Mouse (Mus musculus) urinary bladder, adult 2 months (tissue): Measurements from ENCODE around the gene Ccdc121. TPM values are rescaled to one million over a fixed set of nuclear protein-coding genes. Genes with fewer than 3 reads are reported as not detected.

Experiments used
- DNase-seq: peaks from one replicate; pipeline ENCODE4 v3.0.0; 2022; ENCODE audit warnings: low spot score
- polyA plus RNA-seq: library from polyadenylated mRNA; depleted of rRNA; stranded (reverse); fragments of >200 nt; gene quantifications from 2 replicates; pipeline ENCODE4 v1.2.3, GENCODE M21; 2012; rRNA removed

The Ccdc121 gene
- polyA plus RNA-seq, result not detected in 2 replicates

DNA sequence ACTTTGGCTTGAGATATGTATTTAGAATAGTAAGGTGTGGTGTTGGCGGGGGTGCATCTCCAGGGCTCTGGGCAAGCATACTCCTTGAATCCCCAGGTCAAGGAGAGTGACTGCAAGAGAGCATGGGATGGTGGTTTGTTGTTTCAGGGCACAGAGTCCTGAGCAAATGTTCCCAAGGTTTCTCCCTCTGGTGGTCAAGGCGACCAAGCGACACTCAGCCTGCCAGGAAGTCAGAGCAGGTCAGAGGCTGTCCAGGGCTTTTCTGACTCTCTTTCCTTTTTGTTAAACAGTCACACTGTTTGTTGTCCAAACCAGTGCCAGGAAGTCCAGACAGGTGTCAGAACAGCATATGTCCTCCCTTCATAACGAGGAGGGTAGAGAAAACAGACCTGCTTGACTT lies at the start of gene Ccdc121:
Ccdc121 (minus strand) TSS at position 145 of the 400 bp plus-strand sequence.
- no peak for DNase-seq

DNA sequence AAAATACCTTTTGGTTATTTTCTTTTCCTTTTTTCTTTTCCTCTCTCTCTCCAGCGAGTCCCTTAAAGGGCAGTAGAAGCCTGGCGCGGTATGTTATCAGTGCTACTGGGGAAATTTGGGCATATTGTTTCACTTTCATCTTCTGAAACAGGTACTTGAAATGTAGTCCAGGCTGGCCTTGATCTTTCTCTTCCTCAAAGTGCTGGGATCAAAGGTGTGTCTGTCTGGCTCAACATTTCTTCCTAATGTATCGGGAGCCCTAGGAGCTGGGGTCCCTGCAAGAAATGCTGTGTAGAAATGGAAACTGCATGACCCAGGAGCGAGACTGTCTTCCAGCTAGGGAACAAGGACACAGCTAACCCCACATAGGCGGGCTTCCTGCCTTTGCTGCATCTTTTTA lies 49.1 kb upstream of the Ccdc121 start:
- DNase-seq, result no peak

DNA sequence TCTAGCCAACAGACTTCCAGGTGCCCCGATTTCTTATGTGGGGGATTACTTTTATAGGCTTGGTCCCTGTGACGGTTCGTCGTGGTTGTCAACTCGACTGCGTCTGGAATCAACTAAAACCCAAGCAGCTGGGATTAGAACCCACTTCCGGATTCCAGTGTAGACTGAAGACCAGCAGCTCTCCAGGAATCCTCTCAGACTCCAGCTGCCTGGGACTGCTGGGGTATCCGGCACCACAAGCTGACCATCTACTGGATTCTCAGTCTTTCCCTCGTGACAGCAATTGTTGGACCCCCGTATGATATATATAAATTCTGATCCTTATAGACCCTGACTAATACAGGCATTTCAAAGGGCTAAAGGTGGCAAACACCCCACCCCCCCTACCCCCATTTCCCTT lies 48.4 kb upstream of the Ccdc121 start:
- no peak for DNase-seq

DNA sequence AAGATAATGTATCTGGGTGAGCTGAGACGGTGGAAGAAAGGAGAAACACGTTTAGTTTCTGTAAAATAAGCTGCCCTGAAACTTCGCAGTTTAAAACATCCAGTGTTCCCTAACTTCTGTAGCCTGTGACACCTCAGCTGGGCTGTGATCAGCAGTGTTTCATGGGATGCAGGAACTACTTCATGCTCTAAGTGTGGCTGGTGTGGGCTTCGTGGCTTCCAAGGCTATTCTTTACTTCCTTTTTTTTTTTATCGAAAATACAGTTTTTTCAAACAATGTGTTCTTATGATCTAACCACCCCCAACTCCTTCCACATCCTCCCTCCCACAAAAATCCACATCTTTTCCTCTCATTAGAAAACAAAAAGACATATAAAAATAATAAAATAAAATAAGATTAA lies 44.2 kb upstream of the Ccdc121 start:
- no peak for DNase-seq

DNA sequence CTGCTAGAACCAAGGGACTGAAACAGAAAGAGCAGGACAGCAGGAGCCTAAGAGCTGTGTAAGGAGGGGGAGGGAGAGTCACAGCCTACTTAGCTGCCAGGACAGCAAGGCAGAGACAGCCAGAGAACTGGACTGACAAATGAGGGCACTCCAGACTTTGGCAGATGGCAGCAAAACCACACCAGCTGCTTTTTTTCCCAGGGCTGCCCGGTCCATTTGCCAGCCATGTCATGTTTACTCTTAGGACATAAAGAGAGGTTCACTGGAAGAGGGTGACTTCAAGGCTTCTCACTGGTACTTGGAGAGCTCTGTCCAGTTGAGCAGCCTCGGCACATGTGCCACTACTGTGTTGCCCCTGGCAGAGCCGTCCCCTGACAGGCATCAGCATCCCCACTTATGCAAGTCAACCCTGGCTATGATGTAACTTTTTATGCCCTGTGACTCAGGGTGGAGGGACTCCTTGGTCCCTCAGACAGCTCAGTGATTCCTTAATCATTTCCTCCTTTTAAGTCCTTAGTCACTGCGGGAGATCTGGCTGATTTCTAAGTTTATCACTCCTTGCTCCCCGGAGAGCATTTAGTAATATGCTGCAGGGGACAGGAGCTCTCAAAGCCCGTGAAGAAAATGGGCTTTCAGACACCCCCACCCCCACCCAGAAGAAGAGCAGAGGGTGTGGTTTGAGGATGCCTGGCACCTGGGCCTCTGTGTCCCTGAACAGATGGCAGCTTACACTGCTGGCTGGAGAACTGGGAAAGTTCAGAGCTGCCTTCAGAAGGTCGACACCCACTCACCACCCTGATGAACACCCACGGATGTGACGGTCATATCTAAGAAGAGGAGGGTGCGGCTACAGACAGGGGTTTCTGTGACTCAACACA lies 41.5 kb upstream of the Ccdc121 start:
- no peak for DNase-seq

DNA sequence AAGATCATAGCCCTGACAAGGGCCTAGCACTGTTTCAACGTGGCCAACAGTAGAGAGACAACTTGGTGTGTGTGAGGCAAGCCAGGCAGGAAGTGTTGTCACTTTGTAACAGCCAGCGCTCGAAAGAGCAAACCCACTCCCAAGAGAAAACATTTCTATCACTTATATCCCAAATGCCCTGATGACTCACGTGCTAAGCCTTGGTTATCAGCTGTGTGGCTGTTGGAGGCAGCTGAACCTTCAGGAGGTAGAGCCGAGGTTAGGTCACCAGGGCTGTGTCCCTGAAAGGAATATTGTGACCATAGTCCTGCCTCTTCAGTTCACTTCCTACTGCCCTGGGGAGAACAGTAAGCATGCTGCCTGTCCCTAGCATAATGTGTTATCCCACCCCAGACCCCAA lies 39.6 kb upstream of the Ccdc121 start:
- no peak for DNase-seq

- DNase-seq, result no peak
These were observed 38.7 kb upstream of the Ccdc121 start for GRCm38 (mm10) chr1:181549987-181550386.

- no peak for DNase-seq
These were observed 34.0 kb upstream of the Ccdc121 start for GRCm38 (mm10) chr1:181545044-181545772.

- no peak for DNase-seq
These were observed 32.6 kb upstream of the Ccdc121 start for GRCm38 (mm10) chr1:181543711-181544383.

- no peak for DNase-seq
These were observed 28.9 kb upstream of the Ccdc121 start for GRCm38 (mm10) chr1:181539846-181540769.

GRCm38 (mm10) chr1:181537627-181538525 lies 26.6 kb upstream of the Ccdc121 start:
- no peak for DNase-seq

- DNase-seq, result no peak
These were observed 24.1 kb upstream of the Ccdc121 start for GRCm38 (mm10) chr1:181535165-181535873.

DNA sequence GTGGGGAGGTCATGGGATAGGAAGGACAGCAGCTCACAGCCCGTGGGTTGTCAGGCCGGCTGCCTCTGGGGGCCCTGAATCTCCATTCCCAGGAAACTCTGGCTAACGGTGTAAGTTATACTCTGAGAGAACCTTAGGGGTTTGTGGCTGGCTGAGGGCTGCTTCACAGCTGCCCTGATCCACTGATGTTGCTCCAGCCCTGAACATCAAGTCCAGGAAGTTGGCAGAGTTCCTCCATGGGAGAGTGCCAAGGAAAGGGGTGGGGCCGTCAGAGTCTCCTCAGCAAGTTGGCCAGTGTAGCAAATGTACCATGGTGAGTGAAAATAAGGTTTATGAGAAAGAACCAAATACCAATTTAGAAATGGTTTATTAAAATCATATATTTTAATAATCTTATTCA lies 18.1 kb upstream of the Ccdc121 start:
- DNase-seq, result peak; percentile 41

DNA sequence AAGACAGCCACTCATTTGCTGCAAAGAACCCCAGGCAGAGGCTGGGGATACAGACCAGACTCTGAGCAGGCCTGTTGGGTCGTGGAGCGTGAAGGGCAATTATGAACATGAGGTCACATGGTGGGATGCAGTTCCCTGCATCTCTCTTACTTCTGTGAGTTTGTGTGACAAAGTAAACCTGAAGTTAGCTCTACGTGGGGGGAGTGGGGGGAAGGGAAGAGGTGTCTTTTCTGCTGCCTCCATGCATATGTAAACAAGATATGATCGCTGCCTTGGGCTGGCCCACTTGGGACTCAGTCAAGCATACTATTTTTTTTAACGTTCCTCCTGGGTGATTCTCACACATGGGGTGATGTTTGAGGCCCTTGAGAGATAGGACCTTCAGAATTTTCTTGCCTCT lies 14.7 kb upstream of the Ccdc121 start:
- no peak for DNase-seq

- no peak for DNase-seq
These were observed 12.6 kb upstream of the Ccdc121 start for GRCm38 (mm10) chr1:181523831-181524230.

DNA sequence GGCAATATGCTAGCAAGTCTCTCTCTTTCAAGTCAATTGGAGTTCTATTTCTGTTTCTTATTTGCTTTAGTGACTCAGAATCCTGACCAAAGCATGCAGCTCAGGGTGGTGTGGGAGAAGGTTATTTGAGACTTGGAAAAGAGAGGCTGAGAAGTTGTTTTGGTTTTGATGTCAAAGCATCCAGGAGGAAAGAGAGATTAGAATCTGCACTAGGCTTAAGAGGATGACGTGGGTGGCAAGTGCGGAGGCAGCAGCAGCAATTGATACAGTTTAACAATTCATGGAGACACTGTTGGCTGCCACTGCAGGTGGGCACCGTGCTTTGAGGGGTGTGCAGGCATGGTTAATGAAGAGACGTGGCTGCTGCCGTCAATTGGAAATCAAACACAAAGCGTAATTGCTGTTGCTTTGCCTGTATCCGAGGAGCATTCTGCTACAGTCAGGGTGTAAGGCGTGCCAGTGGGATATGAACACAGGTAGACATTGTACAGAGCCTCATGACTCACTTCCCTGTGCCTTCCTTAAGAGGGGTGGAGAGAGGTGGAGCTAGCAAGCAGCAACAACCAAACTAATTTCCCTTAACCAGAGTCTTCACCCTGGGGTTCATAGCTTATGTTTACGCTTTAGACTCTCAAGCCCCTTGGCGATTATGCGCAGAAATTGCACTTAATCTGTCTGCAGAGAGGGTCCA lies 10.3 kb upstream of the Ccdc121 start:
- no peak for DNase-seq

DNA sequence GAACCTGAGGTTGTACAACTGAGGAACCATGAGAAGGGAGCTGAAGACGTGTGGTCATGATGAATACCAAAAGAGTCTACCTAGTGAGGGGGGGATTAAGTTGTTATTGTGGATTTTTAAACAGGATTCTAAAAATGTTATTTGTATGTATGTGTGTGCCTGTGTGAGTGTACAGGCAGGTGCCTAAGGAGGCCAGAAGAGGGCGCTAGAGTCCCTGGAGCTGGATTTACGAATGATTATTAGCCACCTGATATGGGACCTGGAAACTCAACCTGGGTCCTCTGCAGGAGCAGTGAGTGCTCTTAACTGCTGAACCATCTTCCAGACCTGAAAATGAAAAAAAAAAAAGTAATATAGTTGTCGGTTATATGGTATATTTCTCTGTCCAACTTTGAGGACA lies 7.9 kb upstream of the Ccdc121 start:
- DNase-seq, result no peak

GRCm38 (mm10) chr1:181518046-181518445 lies 6.8 kb upstream of the Ccdc121 start:
- no peak for DNase-seq
